Comparison of ENCODE assay signal across 13 mouse cellular contexts in genomic region chr11:64437721-64438120, GRCm38 (mm10). TPM values are rescaled to one million over a fixed set of nuclear protein-coding genes. Genes with fewer than 3 reads are reported as not detected.
A peak's percentile ranks its signal among the peaks of the same experiment; 100 is the strongest.
DNase-seq lines count a peak whose midpoint lies in the region; ATAC-seq and TF ChIP-seq lines count a peak whose summit lies in the region.
"Had no signal": no experiment of that assay in that cellular context is flagged by ENCODE, and none has a peak within 500 bp of the region (broad histone marks: within the 10 kb centered on the region; RNA-seq: fewer than 3 reads in every experiment).

No protein-coding gene starts in this region.

- no peak for ATAC-seq in heart, embryonic 12.5 days (ENCODE audit: insufficient number of reproducible peaks, low FRiP score)
- no peak for ATAC-seq in midbrain, embryonic 11.5 days (ENCODE audit: low FRiP score)
- ATAC-seq in granulocyte monocyte progenitor cell, adult 5-6 weeks (replicated peaks; ENCODE audit: poor library complexity, severe bottlenecking), result no peak

- no peak overlapping the region for H3K9ac ChIP-seq in heart, embryonic 12.5 days
- H3K9ac ChIP-seq in midbrain, embryonic 11.5 days (ENCODE audit: low read length), result no peak overlapping the region

- H3K36me3 ChIP-seq in heart, embryonic 12.5 days, result no peaks in the 10 kb centered on the region
- no peaks in the 10 kb centered on the region for H3K36me3 ChIP-seq in midbrain, embryonic 11.5 days (ENCODE audit: control insufficient read depth, insufficient read depth, low read length)

- no peak for TF ChIP-seq POLR2A in brain, embryonic 14.5 days (IDR thresholded peaks at IDR 0.05; ENCODE audit: borderline replicate concordance, extremely low read depth, insufficient read depth, insufficient read length, poor library complexity, severe bottlenecking)
- no peak for TF ChIP-seq POLR2A in embryonic fibroblast, embryonic 13.5 days (IDR thresholded peaks at IDR 0.05; ENCODE audit: low read depth, low read length)

- TF ChIP-seq CTCF in brain, embryonic 14.5 days (IDR thresholded peaks at IDR 0.05; ENCODE audit: borderline replicate concordance, extremely low read depth, insufficient read depth, insufficient read length), result no peak
- no peak for TF ChIP-seq CTCF in embryonic fibroblast, embryonic 13.5 days (IDR thresholded peaks at IDR 0.05; ENCODE audit: borderline replicate concordance, insufficient read depth, low read length)

- no peak overlapping the region for H3K27ac ChIP-seq in heart, embryonic 12.5 days (ENCODE audit: poor library complexity, severe bottlenecking)
- no peak overlapping the region for H3K27ac ChIP-seq in embryonic fibroblast, embryonic 13.5 days (ENCODE audit: insufficient read depth, low read length)
- no peak overlapping the region for H3K27ac ChIP-seq in midbrain, embryonic 11.5 days (ENCODE audit: low read depth, low read length)

- no peak overlapping the region for H3K4me3 ChIP-seq in heart, embryonic 12.5 days
- H3K4me3 ChIP-seq in embryonic fibroblast, embryonic 13.5 days (ENCODE audit: insufficient read depth, low read length), result peak overlapping the region; percentile 9; the same call in 1 of the 2 replicates
- peak overlapping the region; percentile 3; the same call in 1 of the 2 replicates for H3K4me3 ChIP-seq in midbrain, embryonic 11.5 days (ENCODE audit: low read depth, low read length)

- 62% methylated on average over 3 of the region's 3 CpGs for WGBS in heart, embryonic 12.5 days
- WGBS in midbrain, embryonic 11.5 days, result 19% methylated on average over 3 of the region's 3 CpGs

- no peak for DNase-seq in heart, postnatal 36 days
- DNase-seq in brain, embryonic 14.5 days (ENCODE audit: low read depth), result peak; percentile 17
- DNase-seq in midbrain, embryonic 11.5 days (ENCODE audit: low spot score, missing footprints), result peak; percentile 88
- DNase-seq in retina, postnatal 1 day, result no peak
- DNase-seq in c-Kit-positive CD71-positive TER-119-positive erythroid progenitor cells, embryonic 14.5 days (ENCODE audit: low spot score), result no peak
- DNase-seq: heart, postnatal 10 days; lung, postnatal 4 days; thymus, postnatal 14 days had no signal

- peaks cover 13% of the 10 kb centered on the region for H3K4me1 ChIP-seq in heart, embryonic 12.5 days (replicated peaks)
- H3K4me1 ChIP-seq in embryonic fibroblast, embryonic 13.5 days (ENCODE audit: control insufficient read depth, insufficient read depth, low read length), result no peaks in the 10 kb centered on the region
- peaks cover 9% of the 10 kb centered on the region for H3K4me1 ChIP-seq in midbrain, embryonic 11.5 days (ENCODE audit: control insufficient read depth, insufficient read depth, low read length)

- intact Hi-C loops in heart, postnatal 36 days (cut with DNase I), result no loop called here

- no peaks in the 10 kb centered on the region for H3K9me3 ChIP-seq in heart, embryonic 12.5 days (replicated peaks)
- H3K9me3 ChIP-seq in midbrain, embryonic 11.5 days (ENCODE audit: control insufficient read depth, low read length), result no peaks in the 10 kb centered on the region

- H3K27me3 ChIP-seq in heart, embryonic 12.5 days (replicated peaks), result peaks cover 28% of the 10 kb centered on the region
- no peaks in the 10 kb centered on the region; the same call in 1 of the 2 replicates for H3K27me3 ChIP-seq in midbrain, embryonic 11.5 days (ENCODE audit: control insufficient read depth, insufficient read depth, low read length)

- peak overlapping the region; percentile 3; the same call in 1 of the 2 replicates for H3K4me2 ChIP-seq in heart, embryonic 12.5 days
- H3K4me2 ChIP-seq in midbrain, embryonic 11.5 days, result peak overlapping the region; percentile 28; the same call in 1 of the 2 replicates

RNA-seq across cellular contexts. Expression of gene F930015N05Rik, which starts 1.3 kb away (rescaled TPM):
- not detected in 2 replicates for polyA plus RNA-seq in heart, embryonic 12.5 days (2016; fragmentation: Nextera tagmentation; extraction: Ambion mirVana)
- under 1 TPM in 1 of 2 experiments, not detected in 1; 0.35 TPM for total RNA-seq in heart, postnatal 36 days (2021)
- 0.59 and 1.1 TPM in 2 replicates for polyA plus RNA-seq in brain, embryonic 14.5 days (2012; rRNA removed)
- not detected in 2 replicates for polyA plus RNA-seq in embryonic fibroblast, embryonic 13.5 days (2011; ENCODE audit: insufficient read length, low read depth, missing spikeins)
- polyA plus RNA-seq in midbrain, embryonic 11.5 days (2014; fragmentation: Nextera tagmentation; extraction: Ambion mirVana), result 1.7 TPM in 2 replicates
- not detected in 2 replicates for total RNA-seq in granulocyte monocyte progenitor cell, adult 5-6 weeks (2014; fragmentation: Nextera tagmentation)
- total RNA-seq in granulocyte monocyte progenitor cell, adult 5-6 weeks (2017), result not detected in 2 replicates
- total RNA-seq: gastrocnemius, adult 18-20 months; MEL had no signal

RNA-seq across cellular contexts. Expression of gene Hs3st3a1, which starts 2.6 kb away (rescaled TPM):
- 1.6 and 1.7 TPM in 2 replicates for polyA plus RNA-seq in heart, embryonic 12.5 days (2016; fragmentation: Nextera tagmentation; extraction: Ambion mirVana)
- total RNA-seq in heart, postnatal 36 days (2021), result under 1 TPM; 0.36 to 0.43 TPM
- 1.4 and 2.6 TPM in 2 replicates for polyA plus RNA-seq in brain, embryonic 14.5 days (2012; rRNA removed)
- polyA plus RNA-seq in embryonic fibroblast, embryonic 13.5 days (2011; ENCODE audit: insufficient read length, low read depth, missing spikeins), result 1.1 and 1.4 TPM in 2 replicates
- polyA plus RNA-seq in midbrain, embryonic 11.5 days (2014; fragmentation: Nextera tagmentation; extraction: Ambion mirVana), result 3.1 and 3.4 TPM in 2 replicates
- not detected in 2 replicates for total RNA-seq in granulocyte monocyte progenitor cell, adult 5-6 weeks (2014; fragmentation: Nextera tagmentation)
- not detected in 2 replicates for total RNA-seq in granulocyte monocyte progenitor cell, adult 5-6 weeks (2017)
- total RNA-seq: MEL had no signal

Comparison
In these comparisons a context has a peak if more than half of its experiments do, and no peak if none do; other contexts are left out.
1. DNase-seq: peak in brain, embryonic 14.5 days (single experiment) and midbrain, embryonic 11.5 days (single experiment); none in heart, postnatal 36 days (0 of 2), retina, postnatal 1 day (single experiment) and c-Kit-positive CD71-positive TER-119-positive erythroid progenitor cells, embryonic 14.5 days (single experiment).